In the genomic region with DNA sequence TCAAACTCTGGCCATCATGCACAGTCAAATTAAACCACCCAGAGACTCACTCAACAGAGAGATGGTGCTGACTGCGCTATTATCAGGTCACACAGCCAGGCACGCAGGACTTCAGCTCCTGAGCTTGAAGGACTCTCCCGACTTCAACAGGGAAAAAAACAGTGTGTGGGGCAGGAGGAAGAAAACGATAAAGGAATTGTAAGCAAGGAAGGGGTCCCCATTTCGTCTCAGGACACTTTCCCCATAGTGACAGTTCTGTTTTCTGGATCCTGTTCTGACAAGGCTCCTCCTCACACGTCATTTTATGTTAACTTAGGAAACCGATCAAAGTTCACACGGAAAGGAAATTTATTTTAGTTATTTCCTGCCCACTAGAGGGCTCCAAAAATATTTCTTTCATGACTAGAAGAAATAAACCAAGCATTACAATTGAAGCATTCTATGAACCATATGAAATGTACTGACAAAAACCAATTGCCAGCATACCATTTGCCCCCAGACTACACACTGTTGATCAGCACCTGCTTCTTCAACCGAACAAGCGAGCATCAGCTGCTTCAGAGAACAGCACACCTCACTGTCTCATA, we compare ENCODE assay signal across 7 mouse cellular contexts. TPM values are rescaled to one million over a fixed set of nuclear protein-coding genes. Genes with fewer than 3 reads are reported as not detected.
DNase-seq lines count a peak whose midpoint lies in the region; ATAC-seq and TF ChIP-seq lines count a peak whose summit lies in the region.

No protein-coding gene starts in this region.

- no peak for ATAC-seq in Patski
- no peak for ATAC-seq in hindbrain, embryonic 14.5 days (ENCODE audit: low FRiP score)

- no peaks in the 10 kb centered on the region for H3K27me3 ChIP-seq in Patski
- no peaks in the 10 kb centered on the region for H3K27me3 ChIP-seq in hindbrain, embryonic 14.5 days (ENCODE audit: control insufficient read depth, insufficient read depth, low read length)
- no peaks in the 10 kb centered on the region for H3K27me3 ChIP-seq in myocyte (ENCODE audit: control insufficient read depth, insufficient read depth, insufficient read length)

- peak; percentile 64 for TF ChIP-seq CTCF in left cerebral cortex, adult 2 months (IDR thresholded peaks at IDR 0.05)
- peak; percentile 55 for TF ChIP-seq CTCF in Patski (IDR thresholded peaks at IDR 0.05)

- H3K36me3 ChIP-seq in hindbrain, embryonic 14.5 days (replicated peaks; ENCODE audit: control insufficient read depth, insufficient read depth) = no peaks in the 10 kb centered on the region
- no peaks in the 10 kb centered on the region for H3K36me3 ChIP-seq in myocyte (ENCODE audit: control insufficient read depth, insufficient read depth)

- H3K27ac ChIP-seq in left cerebral cortex, adult 2 months = peak overlapping the region; percentile 22; the same call in 1 of the 2 replicates
- no peak overlapping the region for H3K27ac ChIP-seq in hindbrain, embryonic 14.5 days

- H3K4me2 ChIP-seq in hindbrain, embryonic 14.5 days (replicated peaks) = peak overlapping the region; percentile 90
- peak overlapping the region; percentile 67 for H3K4me2 ChIP-seq in myocyte (ENCODE audit: low read depth)

- no peak for TF ChIP-seq POLR2A in myocyte (IDR thresholded peaks at IDR 0.05; ENCODE audit: insufficient read length, low read depth)

- H3K79me2 ChIP-seq in myocyte (ENCODE audit: control insufficient read depth, insufficient read depth) = peaks cover 90% of the 10 kb centered on the region

- H3K4me3 ChIP-seq in left cerebral cortex, adult 2 months = no peak overlapping the region
- H3K4me3 ChIP-seq in hindbrain, embryonic 14.5 days (replicated peaks; ENCODE audit: low read length) = no peak overlapping the region
- H3K4me3 ChIP-seq in myocyte = no peak overlapping the region

- in situ Hi-C loops in Patski (cut with MboI; ENCODE audit: low pct_unique_long_range_greater_than_20kb) = loop anchor here (5.0 kb wide), 2 partner anchors 99 to 244 kb away; no protein-coding TSS in a partner anchor

- no peak overlapping the region for H3ac ChIP-seq in myocyte (ENCODE audit: control insufficient read depth, insufficient read length)

- 43% methylated on average over 10 of the region's 10 CpGs for WGBS in hindbrain, embryonic 14.5 days

- H3K4me1 ChIP-seq in hindbrain, embryonic 14.5 days (replicated peaks; ENCODE audit: control insufficient read depth, insufficient read depth, low read length) = peaks cover 35% of the 10 kb centered on the region

- DNase-seq in left cerebral cortex, adult 2 months (ENCODE audit: extremely low spot score in 1 of 2, low spot score in 2 of 2) = no peak
- no peak for DNase-seq in left cerebral cortex, postnatal 10 days (ENCODE audit: extremely low spot score in 1 of 2, low spot score in 2 of 2)
- no peak for DNase-seq in Patski (ENCODE audit: low read depth, low spot score)
- DNase-seq in hindbrain, embryonic 14.5 days (ENCODE audit: low spot score) = peak; percentile 75
- DNase-seq in cerebellum, postnatal 25 days = no peak
- no peak for DNase-seq in thymus, postnatal 25 days

- CTCF ChIA-PET in Patski (lab: Charles Lee) = interaction anchor here (0.7 to 8.6 kb wide), 11 partner anchors 12 to 243 kb away, joined by 3 to 59 read pairs (median 4); no protein-coding TSS in a partner anchor

- POLR2A ChIA-PET in Patski (lab: Charles Lee) = interaction anchor here (1.1 to 1.5 kb wide), 2 partner anchors 188 to 229 kb away, joined by 3 read pairs; no protein-coding TSS in a partner anchor

- intact Hi-C loops in left cerebral cortex, adult 2 months (cut with DNase I) = no loop called here
- intact Hi-C loops in left cerebral cortex, postnatal 10 days (cut with DNase I) = no loop called here

- peak overlapping the region; percentile 18; the same call in 1 of the 2 replicates for H3K9ac ChIP-seq in hindbrain, embryonic 14.5 days

- no peaks in the 10 kb centered on the region for H3K9me3 ChIP-seq in hindbrain, embryonic 14.5 days (ENCODE audit: control insufficient read depth, low read length)

TF ChIP-seq in myocyte, 11 proteins besides CTCF, POLR2A, EP300 and RAD21:
- TF ChIP-seq SRF (IDR thresholded peaks at IDR 0.05; ENCODE audit: control insufficient read depth, insufficient read length, low read depth) (no peak), MYOG (IDR thresholded peaks at IDR 0.05; ENCODE audit: control insufficient read depth in 1 of 3, insufficient read depth in 1 of 3, insufficient read length in 2 of 3, low read depth in 2 of 3) (no peak), TCF3 (IDR thresholded peaks at IDR 0.05; ENCODE audit: insufficient read length, low read depth) (no peak), TCF12 (IDR thresholded peaks at IDR 0.05; ENCODE audit: insufficient read depth, poor library complexity, severe bottlenecking) (no peak), CEBPB (IDR thresholded peaks at IDR 0.05; ENCODE audit: insufficient read depth, poor library complexity, severe bottlenecking) (no peak), POLR2AphosphoS2 (IDR thresholded peaks at IDR 0.05; ENCODE audit: insufficient read length, low read depth) (no peak), E2F4 (IDR thresholded peaks at IDR 0.05; ENCODE audit: insufficient read depth) (no peak), MYOD1 (IDR thresholded peaks at IDR 0.05; ENCODE audit: control insufficient read depth in 1 of 3, insufficient read length in 2 of 3, low read depth in 2 of 3) (no peak), USF1 (IDR thresholded peaks at IDR 0.05; ENCODE audit: low read depth) (no peak), REST (IDR thresholded peaks at IDR 0.05; ENCODE audit: insufficient read depth, insufficient read length) (no peak), MAX (IDR thresholded peaks at IDR 0.05; ENCODE audit: low read depth) (no peak)

RNA-seq across cellular contexts. Expression of a gene that starts 4.6 kb away (rescaled TPM):
- 100 to 1,000 TPM; 234 to 252 TPM for total RNA-seq in left cerebral cortex, adult 2 months (2021)
- 100 to 1,000 TPM; 133 to 144 TPM for total RNA-seq in left cerebral cortex, postnatal 10 days (2021)
- 131 TPM for polyA plus RNA-seq in Patski (2021)
- 102 and 114 TPM in 2 replicates for polyA plus RNA-seq in hindbrain, embryonic 14.5 days (2014; fragmentation: Nextera tagmentation; extraction: Ambion mirVana)
- 43.3 TPM for polyA plus RNA-seq in myocyte (2012; fragmentation: generic; extraction: Trizol)
